Mouse (Mus musculus): ENCODE results near the gene Ppp2r3c.
"Not testable (repeated sequence)": the region's sequence is repeated elsewhere in the genome, so short reads cannot be mapped to it uniquely, and the experiment has no call there.

Gene Ppp2r3c

GRCm38 (mm10) chr12:55301472-55302300 is 1.1 kb downstream of the Ppp2r3c start:
- no peak for TF ChIP-seq GATA4 (IDR thresholded peaks at IDR 0.05; ENCODE audit: insufficient replicate concordance, low read length)

GRCm38 (mm10) chr12:55300820-55301351 is 1.9 kb downstream of the Ppp2r3c start:
- TF ChIP-seq GATA4 (IDR thresholded peaks at IDR 0.05; ENCODE audit: insufficient replicate concordance, low read length) = no peak

DNA sequence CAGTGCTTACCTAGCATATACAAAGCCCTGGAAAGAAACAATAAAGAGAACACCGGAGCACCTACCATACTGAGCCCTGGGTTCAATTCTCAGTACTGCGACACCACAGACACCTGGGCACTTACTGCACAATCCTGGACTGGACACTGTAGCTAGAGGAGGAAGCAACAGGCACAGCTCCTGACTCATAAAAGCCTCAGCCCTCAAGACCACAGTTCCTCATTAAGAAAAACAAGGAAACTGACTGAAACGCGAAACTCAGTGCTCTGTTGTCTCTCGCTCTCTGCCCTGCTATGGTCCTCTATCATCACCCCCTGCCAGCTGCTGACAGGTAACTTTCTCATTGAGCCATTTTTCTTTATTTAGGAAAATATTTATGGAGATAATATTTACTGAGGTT is 3.5 kb downstream of the Ppp2r3c start, which contains the start of gene 1110008L16Rik:
Gene 1110008L16Rik, plus strand, starts transcription at position 242 of the 400 bp plus-strand sequence.
- TF ChIP-seq GATA4 (IDR thresholded peaks at IDR 0.05; ENCODE audit: insufficient replicate concordance, low read length) = no peak

DNA sequence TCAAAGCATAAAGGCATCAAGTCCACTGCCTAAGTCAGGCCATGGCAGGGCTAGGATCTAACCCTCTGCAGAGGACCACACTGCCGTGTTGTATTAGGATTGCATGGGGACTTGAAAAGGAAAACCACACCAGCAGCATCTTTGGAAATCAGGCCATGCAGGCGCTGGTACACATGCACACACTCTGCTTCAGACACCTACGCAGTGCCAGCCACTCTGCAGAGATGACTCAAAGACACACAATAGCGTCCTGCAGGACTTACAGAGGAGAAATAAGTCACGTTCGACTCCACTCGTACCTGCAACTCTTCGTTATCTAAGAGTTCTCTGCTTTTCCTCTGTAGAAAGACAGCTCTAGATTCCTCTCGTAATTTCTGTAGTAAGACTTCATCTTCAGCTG is 4.7 kb downstream of the Ppp2r3c start:
- no peak for TF ChIP-seq GATA4 (IDR thresholded peaks at IDR 0.05; ENCODE audit: insufficient replicate concordance, low read length)

DNA sequence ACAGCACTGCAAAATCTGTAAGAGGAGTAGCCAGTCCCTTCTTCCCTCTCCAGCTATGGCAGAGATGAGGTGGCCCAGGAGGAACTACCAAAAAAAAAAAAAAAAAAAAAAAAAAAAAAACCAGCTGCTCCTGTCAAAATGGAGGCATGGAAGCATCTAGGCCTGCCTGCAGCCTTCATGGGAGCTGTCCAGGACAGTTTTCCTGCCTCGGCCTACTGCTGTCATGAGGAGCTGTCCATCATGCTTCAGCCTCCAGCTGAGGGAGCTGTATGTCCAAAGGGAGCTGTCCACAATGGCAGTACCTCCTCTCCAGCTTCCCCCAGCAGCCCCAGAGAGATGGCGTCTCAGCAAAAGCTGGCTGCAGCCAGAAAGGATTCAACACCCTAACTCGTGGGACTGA is 30.6 kb downstream of the Ppp2r3c start:
- TF ChIP-seq GATA4 (IDR thresholded peaks at IDR 0.05; ENCODE audit: insufficient replicate concordance, low read length) = no peak

GRCm38 (mm10) chr12:55229626-55230519 is 72.9 kb downstream of the Ppp2r3c start, which contains the start of gene Srp54c:
Srp54c (plus strand) TSS chr12:55230168.
- TF ChIP-seq GATA4 (IDR thresholded peaks at IDR 0.05; ENCODE audit: insufficient replicate concordance, low read length) = not testable (repeated sequence)

All from liver, adult (tissue).